Mouse (Mus musculus) neural tube, embryonic 13.5 days (tissue): ENCODE results near the gene Smbd1. TPM values are rescaled to one million over a fixed set of nuclear protein-coding genes. Genes with fewer than 3 reads are reported as not detected.

ENCODE experiments used
- ATAC-seq: fragments of 200-750 bp; cut with Nextera tagmentation; 2 replicates; pipeline ENCODE4 v1.8.0; 2017; ENCODE audit warnings: low read depth, mild to moderate bottlenecking, moderate TSS enrichment, moderate library complexity
- H3K27ac ChIP-seq: fragments of 300-500 bp; sonication (generic); replicated peaks from 2 replicates; pipeline ENCODE4 v1.5.1; 2015; ENCODE audit warnings: moderate library complexity, mild to moderate bottlenecking, inconsistent platforms
- H3K27me3 ChIP-seq: fragments of 300-500 bp; sonication (generic); 2 replicates; pipeline ENCODE4 v1.6.1; 2015; ENCODE audit warnings: mild to moderate bottlenecking, inconsistent platforms
- H3K36me3 ChIP-seq: fragments of 300-500 bp; sonication (generic); 2 replicates; pipeline ENCODE4 v1.6.1; 2015; ENCODE audit warnings: mild to moderate bottlenecking, inconsistent platforms
- H3K4me1 ChIP-seq: fragments of 300-500 bp; sonication (generic); replicated peaks from 2 replicates; pipeline ENCODE4 v1.6.1; 2015; ENCODE audit warnings: inconsistent platforms
- H3K4me2 ChIP-seq: fragments of 300-500 bp; sonication (generic); 2 replicates; pipeline ENCODE4 v1.6.1; 2015; ENCODE audit warnings: inconsistent platforms, mild to moderate bottlenecking, moderate library complexity
- H3K4me3 ChIP-seq: fragments of 300-500 bp; sonication (generic); 2 replicates; pipeline ENCODE4 v1.5.1; 2015; ENCODE audit warnings: mild to moderate bottlenecking, inconsistent platforms
- H3K9ac ChIP-seq: fragments of 300-500 bp; sonication (generic); 2 replicates; pipeline ENCODE4 v1.6.1; 2015; ENCODE audit warnings: moderate library complexity, mild to moderate bottlenecking, inconsistent platforms
- H3K9me3 ChIP-seq: fragments of 300-500 bp; sonication (generic); 2 replicates; pipeline ENCODE4 v1.6.1; 2016; ENCODE audit warnings: inconsistent platforms
- WGBS: fragments of 180-500 bp; shearing (Covaris S2); methylation state at CpG from one replicate; pipeline ENCODE4 v1.1.7; 2015; 5-methylcytosine and 5-hydroxymethylcytosine counted together
- polyA plus RNA-seq: library from polyadenylated mRNA; unstranded; fragments of >200 nt; fragmentation: Nextera tagmentation; extraction: Ambion mirVana; gene quantifications from 2 replicates; pipeline ENCODE4 v1.2.1, GENCODE M21; 2015

The Smbd1 gene
- polyA plus RNA-seq, 1 experiment from 2014 or later = not detected

GRCm38 (mm10) chr16:32776676-32777075, 33.6 kb downstream of the Smbd1 start:
- no peak for ATAC-seq
- Histone ChIP-seq H3K9me3 (no peaks in the 10 kb centered on the region), H3K4me1 (peaks cover 9% of the 10 kb centered on the region; the same call in 1 of the 2 replicates), H3K27ac (no peak overlapping the region), H3K27me3 (no peaks in the 10 kb centered on the region), H3K4me2 (no peak overlapping the region), H3K4me3 (no peak overlapping the region), H3K36me3 (no peaks in the 10 kb centered on the region), H3K9ac (no peak overlapping the region)
- 64% methylated on average over 10 of the region's 10 CpGs for WGBS

GRCm38 (mm10) chr16:32766904-32767303, 43.4 kb downstream of the Smbd1 start:
- Histone ChIP-seq H3K4me2 (no peak overlapping the region), H3K27ac (no peak overlapping the region), H3K27me3 (no peaks in the 10 kb centered on the region), H3K36me3 (no peaks in the 10 kb centered on the region), H3K4me3 (no peak overlapping the region), H3K9me3 (no peaks in the 10 kb centered on the region), H3K9ac (no peak overlapping the region), H3K4me1 (no peaks in the 10 kb centered on the region)
- ATAC-seq = no peak
- WGBS = 95% methylated on average over 7 of the region's 7 CpGs

GRCm38 (mm10) chr16:32764961-32765360, 45.3 kb downstream of the Smbd1 start:
- no peak overlapping the region for H3K4me2 ChIP-seq
- no peaks in the 10 kb centered on the region for H3K27me3 ChIP-seq
- no peak overlapping the region for H3K27ac ChIP-seq
- H3K9ac ChIP-seq = no peak overlapping the region
- no peak for ATAC-seq
- H3K4me1 ChIP-seq = no peaks in the 10 kb centered on the region
- no peaks in the 10 kb centered on the region for H3K9me3 ChIP-seq
- 80% methylated on average over 6 of the region's 6 CpGs for WGBS
- H3K4me3 ChIP-seq = no peak overlapping the region
- H3K36me3 ChIP-seq = no peaks in the 10 kb centered on the region

- Histone ChIP-seq H3K4me2 (no peak overlapping the region), H3K4me3 (no peak overlapping the region), H3K27ac (no peak overlapping the region), H3K9ac (no peak overlapping the region), H3K36me3 (no peaks in the 10 kb centered on the region), H3K9me3 (no peaks in the 10 kb centered on the region), H3K27me3 (no peaks in the 10 kb centered on the region), H3K4me1 (no peaks in the 10 kb centered on the region)
- 85% methylated on average over 2 of the region's 2 CpGs for WGBS
- no peak for ATAC-seq
These were observed 45.7 kb downstream of the Smbd1 start for GRCm38 (mm10) chr16:32764550-32764949.

Other genes starting within 250 kb of the Smbd1 start
- 36.0 and 37.9 TPM in 2 replicates for gene Tfrc, start 201.6 kb downstream of the Smbd1 start, polyA plus RNA-seq
- gene Tnk2, start 166.6 kb downstream of the Smbd1 start, polyA plus RNA-seq = 20.0 and 21.4 TPM in 2 replicates
- gene Muc4, start 74.6 kb downstream of the Smbd1 start, polyA plus RNA-seq = not detected in 2 replicates
- not detected in 2 replicates for gene Muc20, start 13.0 kb downstream of the Smbd1 start, polyA plus RNA-seq
- gene Fyttd1, start 67.0 kb upstream of the Smbd1 start, polyA plus RNA-seq = 100 and 112 TPM in 2 replicates
- gene Rubcn, start 67.3 kb upstream of the Smbd1 start, polyA plus RNA-seq = 27.6 and 28.3 TPM in 2 replicates
- gene Lrch3, start 103.6 kb upstream of the Smbd1 start, polyA plus RNA-seq = 39.2 and 49.2 TPM in 2 replicates
- gene Iqcg, start 245.7 kb upstream of the Smbd1 start, polyA plus RNA-seq = 4.1 and 5.5 TPM in 2 replicates
- gene Rpl35a, start 246.0 kb upstream of the Smbd1 start, polyA plus RNA-seq = 600 and 645 TPM in 2 replicates